Mouse (Mus musculus): ENCODE measurements around the gene Mtln.

Mtln gene

GRCm38 (mm10) chr2:127754113-127754512 lies 38.2 kb downstream of the Mtln start:
- in situ Hi-C loops (cut with MboI, MseI), result no loop called here

- in situ Hi-C loops (cut with MboI, MseI), result no loop called here
Observed at GRCm38 (mm10) chr2:127751849-127752610, 40.3 kb downstream of the Mtln start.

- in situ Hi-C loops (cut with MboI, MseI), result no loop called here
Observed at GRCm38 (mm10) chr2:127749376-127749775, 42.9 kb downstream of the Mtln start.

- in situ Hi-C loops (cut with MboI, MseI), result no loop called here
Observed at GRCm38 (mm10) chr2:127748316-127748715, 44.0 kb downstream of the Mtln start.

GRCm38 (mm10) chr2:127742637-127743036 lies 49.7 kb downstream of the Mtln start:
- in situ Hi-C loops (cut with MboI, MseI), result no loop called here
